Mouse (Mus musculus) MEL (cell line): ENCODE measurements around the gene Nr1h3.

ENCODE experiments used
- BHLHE40 ChIP-seq: IDR thresholded peaks from 2 replicates; pipeline ENCODE4 v1.6.1; 2012; ENCODE audit warnings: low read depth, mild to moderate bottlenecking, inconsistent platforms, low read length, improper control_type of control experiment, borderline replicate concordance
- CHD1 ChIP-seq: IDR thresholded peaks from 2 replicates; pipeline ENCODE4 v1.6.1; 2012; ENCODE audit warnings: low read depth, mild to moderate bottlenecking, inconsistent platforms, low read length, improper control_type of control experiment
- CHD2 ChIP-seq: IDR thresholded peaks from 2 replicates; pipeline ENCODE4 v1.6.1; 2011; ENCODE audit warnings: low read length, improper control_type of control experiment
- CTCF ChIP-seq, 3 experiments: IDR thresholded peaks in 2 of 3; conservative IDR thresholded peaks in 1 of 3; 2 replicates each; pipeline ENCODE4 v1.5.1; 2011 to 2012; ENCODE audit warnings: low read length in 3 of 3, low read depth in 2 of 3, mild to moderate bottlenecking in 2 of 3, improper control_type of control experiment in 1 of 3, inconsistent platforms in 1 of 3, mixed read lengths in 1 of 3, moderate library complexity in 1 of 3; ENCODE audit not compliant: control insufficient read depth in 1 of 3, insufficient read depth in 1 of 3, poor library complexity in 1 of 3, severe bottlenecking in 1 of 3
- MAFK ChIP-seq: IDR thresholded peaks from 2 replicates; pipeline ENCODE4 v1.6.1; 2011; ENCODE audit warnings: low read depth, mild to moderate bottlenecking, low read length, improper control_type of control experiment, borderline replicate concordance
- POLR2A ChIP-seq, 2 experiments: IDR thresholded peaks; 2 replicates each; pipeline ENCODE4 v1.6.1; 2011 to 2012; ENCODE audit warnings: low read length in 2 of 2, mild to moderate bottlenecking in 2 of 2, control low read depth in 1 of 2, improper control_type of control experiment in 1 of 2, low read depth in 1 of 2, moderate library complexity in 1 of 2; ENCODE audit not compliant: control insufficient read depth in 1 of 2, insufficient read depth in 1 of 2, poor library complexity in 1 of 2
- USF1 ChIP-seq: IDR thresholded peaks from 2 replicates; pipeline ENCODE4 v1.6.1; 2014; ENCODE audit warnings: low read depth, mild to moderate bottlenecking, inconsistent platforms, low read length, improper control_type of control experiment, moderate library complexity

DNA sequence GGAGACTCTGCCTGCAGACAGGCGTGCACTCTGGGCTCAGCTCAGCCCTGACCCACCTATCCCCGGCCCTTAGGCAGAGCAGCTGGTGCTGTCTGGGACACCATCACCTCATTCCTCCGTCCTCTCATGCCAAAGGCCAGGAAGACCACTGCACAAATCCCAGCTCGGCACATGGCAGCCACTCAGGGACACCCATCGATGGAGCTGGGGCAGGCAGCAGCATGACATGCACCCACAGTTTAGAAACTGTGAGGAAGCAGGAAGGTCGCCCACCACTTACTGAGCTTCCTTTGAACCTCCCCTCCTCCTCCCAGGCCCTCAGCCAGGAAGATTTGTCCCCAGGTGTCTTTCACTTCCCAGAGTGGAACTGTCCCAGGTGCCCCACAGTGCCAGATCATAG lies 65.2 kb downstream of the Nr1h3 start:
- TF ChIP-seq CTCF (IDR thresholded peaks at IDR 0.05 in 2 of 3, conservative IDR thresholded peaks at IDR 0.05 in 1 of 3; ENCODE audit: control insufficient read depth in 1 of 3, insufficient read depth in 1 of 3, low read depth in 2 of 3, low read length in 3 of 3, poor library complexity in 1 of 3, severe bottlenecking in 1 of 3) (no peak), USF1 (no peak), CHD1 (no peak), MAFK (no peak), CHD2 (no peak), POLR2A (IDR thresholded peaks at IDR 0.05; ENCODE audit: control insufficient read depth in 1 of 2, insufficient read depth in 1 of 2, low read depth in 1 of 2, low read length in 2 of 2, poor library complexity in 1 of 2) (no peak), BHLHE40 (no peak)
